Mouse (Mus musculus): ENCODE measurements around the gene Dap. TPM values are rescaled to one million over a fixed set of nuclear protein-coding genes. Genes with fewer than 3 reads are reported as not detected.

Gene Dap
- polyA plus RNA-seq, 1 experiment from 2014 or later: 50.9 TPM

GRCm38 (mm10) chr15:31280059-31280458 lies 55.9 kb downstream of the Dap start:
- Histone ChIP-seq H3K4me1 (replicated peaks; ENCODE audit: control insufficient read depth, insufficient read depth, low read length) (no peaks in the 10 kb centered on the region), H3K4me2 (replicated peaks; ENCODE audit: low read depth, low read length) (no peak overlapping the region), H3K4me3 (ENCODE audit: low read depth, low read length) (no peak overlapping the region), H3K9me3 (ENCODE audit: control insufficient read depth, low read length) (no peaks in the 10 kb centered on the region), H3K27me3 (ENCODE audit: control insufficient read depth, insufficient read depth, low read length) (no peaks in the 10 kb centered on the region), H3K36me3 (ENCODE audit: control insufficient read depth, insufficient read depth, low read length) (no peaks in the 10 kb centered on the region), H3K9ac (ENCODE audit: low read depth, low read length) (no peak overlapping the region), H3K27ac (ENCODE audit: low read depth, low read length) (no peak overlapping the region)
- no peak for DNase-seq (ENCODE audit: low spot score)
- 78% methylated on average over 5 of the region's 5 CpGs for WGBS
- ATAC-seq (ENCODE audit: low FRiP score): no peak

GRCm38 (mm10) chr15:31280683-31281082 lies 56.6 kb downstream of the Dap start:
- Histone ChIP-seq H3K9me3 (ENCODE audit: control insufficient read depth, low read length) (no peaks in the 10 kb centered on the region), H3K27ac (ENCODE audit: low read depth, low read length) (no peak overlapping the region), H3K27me3 (ENCODE audit: control insufficient read depth, insufficient read depth, low read length) (no peaks in the 10 kb centered on the region), H3K9ac (ENCODE audit: low read depth, low read length) (no peak overlapping the region), H3K4me1 (replicated peaks; ENCODE audit: control insufficient read depth, insufficient read depth, low read length) (no peaks in the 10 kb centered on the region), H3K4me3 (ENCODE audit: low read depth, low read length) (no peak overlapping the region), H3K36me3 (ENCODE audit: control insufficient read depth, insufficient read depth, low read length) (no peaks in the 10 kb centered on the region), H3K4me2 (replicated peaks; ENCODE audit: low read depth, low read length) (no peak overlapping the region)
- no peak for ATAC-seq (ENCODE audit: low FRiP score)
- DNase-seq (ENCODE audit: low spot score): no peak
- 85% methylated on average over 2 of the region's 2 CpGs for WGBS

- Histone ChIP-seq H3K4me1 (replicated peaks; ENCODE audit: control insufficient read depth, insufficient read depth, low read length) (no peaks in the 10 kb centered on the region), H3K27ac (ENCODE audit: low read depth, low read length) (no peak overlapping the region), H3K36me3 (ENCODE audit: control insufficient read depth, insufficient read depth, low read length) (no peaks in the 10 kb centered on the region), H3K4me2 (replicated peaks; ENCODE audit: low read depth, low read length) (no peak overlapping the region), H3K9me3 (ENCODE audit: control insufficient read depth, low read length) (no peaks in the 10 kb centered on the region), H3K4me3 (ENCODE audit: low read depth, low read length) (no peak overlapping the region), H3K9ac (ENCODE audit: low read depth, low read length) (no peak overlapping the region), H3K27me3 (ENCODE audit: control insufficient read depth, insufficient read depth, low read length) (no peaks in the 10 kb centered on the region)
- WGBS: 76% methylated on average over 13 of the region's 13 CpGs
- DNase-seq (ENCODE audit: low spot score): no peak
- ATAC-seq (ENCODE audit: low FRiP score): no peak
These were observed 57.7 kb downstream of the Dap start for GRCm38 (mm10) chr15:31281830-31282229.

- H3K4me1 ChIP-seq (replicated peaks; ENCODE audit: control insufficient read depth, insufficient read depth, low read length): no peaks in the 10 kb centered on the region
- ATAC-seq (ENCODE audit: low FRiP score) (no peak), DNase-seq (ENCODE audit: low spot score) (no peak)
- H3K9me3 ChIP-seq (ENCODE audit: control insufficient read depth, low read length): no peaks in the 10 kb centered on the region
- no peaks in the 10 kb centered on the region for H3K27me3 ChIP-seq (ENCODE audit: control insufficient read depth, insufficient read depth, low read length)
- H3K4me3 ChIP-seq (ENCODE audit: low read depth, low read length): no peak overlapping the region
- no peaks in the 10 kb centered on the region for H3K36me3 ChIP-seq (ENCODE audit: control insufficient read depth, insufficient read depth, low read length)
- H3K9ac ChIP-seq (ENCODE audit: low read depth, low read length): no peak overlapping the region
- no peak overlapping the region for H3K4me2 ChIP-seq (replicated peaks; ENCODE audit: low read depth, low read length)
- H3K27ac ChIP-seq (ENCODE audit: low read depth, low read length): no peak overlapping the region
- 86% methylated on average over 3 of the region's 3 CpGs for WGBS
These were observed 58.2 kb downstream of the Dap start for GRCm38 (mm10) chr15:31282353-31282752.

GRCm38 (mm10) chr15:31284142-31284541 lies 60.0 kb downstream of the Dap start:
- Histone ChIP-seq H3K9ac (ENCODE audit: low read depth, low read length) (no peak overlapping the region), H3K27me3 (ENCODE audit: control insufficient read depth, insufficient read depth, low read length) (no peaks in the 10 kb centered on the region), H3K4me1 (replicated peaks; ENCODE audit: control insufficient read depth, insufficient read depth, low read length) (no peaks in the 10 kb centered on the region), H3K4me3 (ENCODE audit: low read depth, low read length) (no peak overlapping the region), H3K9me3 (ENCODE audit: control insufficient read depth, low read length) (no peaks in the 10 kb centered on the region), H3K36me3 (ENCODE audit: control insufficient read depth, insufficient read depth, low read length) (no peaks in the 10 kb centered on the region), H3K27ac (ENCODE audit: low read depth, low read length) (no peak overlapping the region), H3K4me2 (replicated peaks; ENCODE audit: low read depth, low read length) (no peak overlapping the region)
- no peak for DNase-seq (ENCODE audit: low spot score)
- 75% methylated on average over 5 of the region's 5 CpGs for WGBS
- ATAC-seq (ENCODE audit: low FRiP score): no peak

GRCm38 (mm10) chr15:31284922-31285631 lies 61.0 kb downstream of the Dap start:
- DNase-seq (ENCODE audit: low spot score): no peak
- Histone ChIP-seq H3K9ac (ENCODE audit: low read depth, low read length) (no peak overlapping the region), H3K4me1 (replicated peaks; ENCODE audit: control insufficient read depth, insufficient read depth, low read length) (no peaks in the 10 kb centered on the region), H3K9me3 (ENCODE audit: control insufficient read depth, low read length) (no peaks in the 10 kb centered on the region), H3K4me3 (ENCODE audit: low read depth, low read length) (no peak overlapping the region), H3K4me2 (replicated peaks; ENCODE audit: low read depth, low read length) (no peak overlapping the region), H3K27ac (ENCODE audit: low read depth, low read length) (no peak overlapping the region), H3K36me3 (ENCODE audit: control insufficient read depth, insufficient read depth, low read length) (no peaks in the 10 kb centered on the region), H3K27me3 (ENCODE audit: control insufficient read depth, insufficient read depth, low read length) (no peaks in the 10 kb centered on the region)
- no peak for ATAC-seq (ENCODE audit: low FRiP score)
- WGBS: 88% methylated on average over 17 of the region's 17 CpGs

- H3K4me3 ChIP-seq (ENCODE audit: low read depth, low read length): no peak overlapping the region
- no peak overlapping the region for H3K4me2 ChIP-seq (replicated peaks; ENCODE audit: low read depth, low read length)
- WGBS: 90% methylated on average over 3 of the region's 3 CpGs
- H3K9ac ChIP-seq (ENCODE audit: low read depth, low read length): no peak overlapping the region
- DNase-seq (ENCODE audit: low spot score) (no peak), ATAC-seq (ENCODE audit: low FRiP score) (no peak)
- H3K27me3 ChIP-seq (ENCODE audit: control insufficient read depth, insufficient read depth, low read length): no peaks in the 10 kb centered on the region
- H3K9me3 ChIP-seq (ENCODE audit: control insufficient read depth, low read length): no peaks in the 10 kb centered on the region
- H3K36me3 ChIP-seq (ENCODE audit: control insufficient read depth, insufficient read depth, low read length): no peaks in the 10 kb centered on the region
- no peaks in the 10 kb centered on the region for H3K4me1 ChIP-seq (replicated peaks; ENCODE audit: control insufficient read depth, insufficient read depth, low read length)
- H3K27ac ChIP-seq (ENCODE audit: low read depth, low read length): no peak overlapping the region
These were observed 61.6 kb downstream of the Dap start for GRCm38 (mm10) chr15:31285695-31286094.

GRCm38 (mm10) chr15:31292627-31293026 lies 68.5 kb downstream of the Dap start:
- no peak overlapping the region for H3K9ac ChIP-seq (ENCODE audit: low read depth, low read length)
- no peak overlapping the region for H3K27ac ChIP-seq (ENCODE audit: low read depth, low read length)
- no peaks in the 10 kb centered on the region; the same call in 1 of the 2 replicates for H3K4me1 ChIP-seq (replicated peaks; ENCODE audit: control insufficient read depth, insufficient read depth, low read length)
- H3K36me3 ChIP-seq (ENCODE audit: control insufficient read depth, insufficient read depth, low read length): no peaks in the 10 kb centered on the region
- ATAC-seq (ENCODE audit: low FRiP score) (no peak), DNase-seq (ENCODE audit: low spot score) (no peak)
- H3K4me3 ChIP-seq (ENCODE audit: low read depth, low read length): no peak overlapping the region
- peaks cover 14% of the 10 kb centered on the region; the same call in 1 of the 2 replicates for H3K27me3 ChIP-seq (ENCODE audit: control insufficient read depth, insufficient read depth, low read length)
- no peaks in the 10 kb centered on the region for H3K9me3 ChIP-seq (ENCODE audit: control insufficient read depth, low read length)
- WGBS: 40% methylated on average over 3 of the region's 3 CpGs
- no peak overlapping the region for H3K4me2 ChIP-seq (replicated peaks; ENCODE audit: low read depth, low read length)

- H3K4me3 ChIP-seq (ENCODE audit: low read depth, low read length): no peak overlapping the region
- ATAC-seq (ENCODE audit: low FRiP score): no peak
- 7% methylated on average over 2 of the region's 2 CpGs for WGBS
- H3K27ac ChIP-seq (ENCODE audit: low read depth, low read length): no peak overlapping the region
- H3K9me3 ChIP-seq (ENCODE audit: control insufficient read depth, low read length): no peaks in the 10 kb centered on the region
- H3K36me3 ChIP-seq (ENCODE audit: control insufficient read depth, insufficient read depth, low read length): no peaks in the 10 kb centered on the region
- no peaks in the 10 kb centered on the region; the same call in 1 of the 2 replicates for H3K4me1 ChIP-seq (replicated peaks; ENCODE audit: control insufficient read depth, insufficient read depth, low read length)
- H3K27me3 ChIP-seq (ENCODE audit: control insufficient read depth, insufficient read depth, low read length): peaks cover 21% of the 10 kb centered on the region; the same call in 1 of the 2 replicates
- no peak overlapping the region for H3K4me2 ChIP-seq (replicated peaks; ENCODE audit: low read depth, low read length)
- no peak overlapping the region for H3K9ac ChIP-seq (ENCODE audit: low read depth, low read length)
- DNase-seq (ENCODE audit: low spot score): peak; percentile 15
These were observed 70.2 kb downstream of the Dap start for GRCm38 (mm10) chr15:31294311-31294710.

Measured in hindbrain, embryonic 11.5 days (tissue).